Mouse (Mus musculus) bone marrow macrophage, adult 2 months (primary cell): ENCODE data around the gene Aip.

Experiments used
- CTCF ChIP-seq: IDR thresholded peaks from 2 replicates; pipeline ENCODE4 v1.5.1; 2012; ENCODE audit warnings: low read depth, mild to moderate bottlenecking, low read length, moderate library complexity
- POLR2A ChIP-seq: IDR thresholded peaks from 2 replicates; pipeline ENCODE4 v1.6.1; 2012; ENCODE audit warnings: mild to moderate bottlenecking, low read depth, low read length, borderline replicate concordance

DNA sequence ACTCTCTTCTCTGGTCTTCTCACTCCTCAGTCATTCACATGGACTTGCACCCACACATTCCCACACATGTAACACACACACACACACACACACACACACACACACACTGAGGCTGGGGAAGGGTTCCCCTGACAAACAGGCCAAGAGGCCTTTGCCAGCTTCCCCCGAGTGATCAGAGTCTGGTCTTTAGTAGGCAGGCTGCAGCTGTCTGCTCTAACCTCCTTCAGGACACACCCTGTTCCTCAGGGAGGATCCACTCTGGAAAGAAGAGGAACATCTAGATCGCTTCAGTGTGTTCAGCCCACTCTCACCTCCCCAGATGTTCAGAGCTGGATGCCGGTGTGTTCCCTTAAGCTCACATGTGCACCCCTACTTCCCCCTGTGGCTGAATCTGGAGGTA is 31.3 kb downstream of the Aip start:
- TF ChIP-seq POLR2A (no peak), CTCF (no peak)
